Mouse (Mus musculus) macrophage (primary cell): Measurements from ENCODE around the gene Peak1. TPM values are rescaled to one million over a fixed set of nuclear protein-coding genes. Genes with fewer than 3 reads are reported as not detected.
"Not testable (repeated sequence)": the region's sequence is repeated elsewhere in the genome, so short reads cannot be mapped to it uniquely, and the experiment has no call there.

Experiments
- H3K27ac ChIP-seq: fragments of 350-480 bp; formaldehyde crosslinking; 2 replicates; pipeline ENCODE4 v1.9.0; 2021
- H3K36me3 ChIP-seq: fragments of 350-480 bp; formaldehyde crosslinking; 2 replicates; pipeline ENCODE4 v1.9.0; 2021; ENCODE audit errors: inconsistent target
- H3K4me3 ChIP-seq: fragments of 350-480 bp; formaldehyde crosslinking; 2 replicates; pipeline ENCODE4 v1.9.0; 2021; ENCODE audit errors: inconsistent target
- H3K79me2 ChIP-seq: fragments of 350-480 bp; formaldehyde crosslinking; 2 replicates; pipeline ENCODE4 v1.9.0; 2021; ENCODE audit errors: inconsistent target
- WGBS: methylation state at CpG from one replicate; pipeline ENCODE4 v1.1.7; 2026; ENCODE audit warnings: inconsistent platforms; ENCODE audit not compliant: missing documents; 5-methylcytosine and 5-hydroxymethylcytosine counted together
- polyA plus RNA-seq: library from polyadenylated mRNA; stranded (reverse); fragments of 250-400 nt; gene quantifications from 3 replicates; pipeline ENCODE4 v1.2.4, GENCODE M21; 2018; ENCODE audit warnings: inconsistent platforms

Peak1 gene
- polyA plus RNA-seq, 1 experiment from 2014 or later = 32.4 TPM

DNA sequence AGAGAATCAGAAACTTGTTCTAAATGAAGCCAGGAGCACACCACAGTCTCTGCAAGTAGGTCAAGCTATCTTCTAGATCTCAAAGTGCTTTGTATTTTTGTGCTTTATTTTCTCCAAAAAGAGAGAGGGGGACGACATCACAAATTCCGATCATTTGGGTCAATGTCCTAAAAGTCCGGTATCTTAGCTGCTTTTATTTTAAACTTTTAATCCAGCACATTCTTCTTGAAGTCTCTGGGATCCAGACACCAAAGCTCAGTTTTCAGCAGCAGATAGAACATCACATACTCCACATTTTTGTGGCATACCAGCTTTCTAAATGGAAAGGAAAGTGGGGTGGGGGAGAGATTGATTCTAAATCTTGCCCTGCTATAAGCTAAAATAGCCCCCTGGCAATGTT lies 183.3 kb downstream of the Peak1 start:
- WGBS = 95% methylated on average over 3 of the region's 3 CpGs
- 0 out of 2 replicates have a peak, but pooled peaks cover 5% of the 10 kb centered on the region for H3K36me3 ChIP-seq
- H3K27ac ChIP-seq = no peak overlapping the region
- H3K79me2 ChIP-seq = no peaks in the 10 kb centered on the region
- no peak overlapping the region for H3K4me3 ChIP-seq

DNA sequence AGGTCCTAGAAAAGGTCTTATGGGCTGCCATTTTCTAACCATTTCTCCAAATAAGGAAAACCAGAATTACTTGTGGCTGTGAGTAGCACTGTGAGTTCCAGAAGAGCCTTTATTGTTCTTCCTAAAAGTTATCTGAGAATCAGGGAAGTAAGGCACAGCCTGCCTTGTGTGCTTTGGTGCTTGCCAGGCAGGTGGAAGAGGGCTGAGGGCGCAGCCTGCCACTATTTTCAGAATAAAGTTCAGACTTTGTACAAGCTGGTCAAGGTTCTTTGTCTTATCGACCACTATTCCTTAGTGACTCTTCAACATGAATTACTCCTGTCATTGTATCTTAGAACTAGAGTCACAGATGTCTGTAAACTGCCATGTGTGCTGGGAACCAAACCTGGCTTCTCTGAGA lies 184.6 kb downstream of the Peak1 start:
- WGBS = 87% methylated on average over 2 of the region's 2 CpGs
- Histone ChIP-seq H3K36me3 (0 out of 2 replicates have a peak, but pooled peaks cover 5% of the 10 kb centered on the region), H3K27ac (no peak overlapping the region)

DNA sequence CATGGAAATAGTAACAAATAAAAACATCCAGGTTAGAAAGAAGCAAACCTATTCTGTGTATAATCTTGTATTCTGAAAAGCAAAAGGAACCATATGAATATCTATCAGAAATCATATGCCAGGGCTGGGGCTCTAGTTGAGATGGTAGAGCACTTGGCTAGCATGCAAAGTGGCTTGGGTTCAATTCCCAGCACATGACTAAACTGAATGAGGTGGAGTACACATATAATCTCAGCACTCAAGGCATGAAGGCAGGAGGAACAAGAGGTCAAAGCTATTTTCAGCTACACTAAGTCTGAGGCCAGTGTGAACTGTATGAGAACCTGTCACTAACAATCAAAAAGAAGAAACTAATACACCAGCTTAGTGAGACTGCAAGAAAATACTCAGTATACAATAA lies 187.0 kb downstream of the Peak1 start:
- Histone ChIP-seq H3K27ac (no peak overlapping the region), H3K4me3 (no peak overlapping the region), H3K79me2 (no peaks in the 10 kb centered on the region), H3K36me3 (peaks cover 18% of the 10 kb centered on the region; the same call in 1 of the 2 replicates)

More for the DNA sequence above, 184.6 kb downstream of the Peak1 start:
- H3K79me2 ChIP-seq = no peaks in the 10 kb centered on the region
- H3K4me3 ChIP-seq = no peak overlapping the region

DNA sequence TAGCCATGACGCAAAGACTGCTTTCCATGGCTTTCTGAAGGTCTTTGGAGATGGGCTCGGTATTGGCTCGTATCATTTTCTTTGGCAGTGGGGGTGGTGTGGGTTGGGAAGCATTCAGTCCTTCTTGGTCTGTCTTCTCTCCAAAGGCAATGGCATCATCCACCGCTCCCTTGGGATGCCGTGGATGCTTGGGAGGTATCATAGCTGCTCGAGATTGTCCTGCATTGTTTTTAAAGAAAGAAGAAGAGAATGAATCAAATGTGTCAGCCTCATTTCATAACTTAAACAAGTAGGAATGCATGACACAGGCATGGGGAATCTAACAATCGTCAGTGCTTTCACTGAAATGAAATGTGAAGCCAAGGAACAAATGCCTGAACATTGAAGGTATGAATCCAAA lies 190.2 kb downstream of the Peak1 start:
- peaks cover 19% of the 10 kb centered on the region; the same call in 1 of the 2 replicates for H3K36me3 ChIP-seq

DNA sequence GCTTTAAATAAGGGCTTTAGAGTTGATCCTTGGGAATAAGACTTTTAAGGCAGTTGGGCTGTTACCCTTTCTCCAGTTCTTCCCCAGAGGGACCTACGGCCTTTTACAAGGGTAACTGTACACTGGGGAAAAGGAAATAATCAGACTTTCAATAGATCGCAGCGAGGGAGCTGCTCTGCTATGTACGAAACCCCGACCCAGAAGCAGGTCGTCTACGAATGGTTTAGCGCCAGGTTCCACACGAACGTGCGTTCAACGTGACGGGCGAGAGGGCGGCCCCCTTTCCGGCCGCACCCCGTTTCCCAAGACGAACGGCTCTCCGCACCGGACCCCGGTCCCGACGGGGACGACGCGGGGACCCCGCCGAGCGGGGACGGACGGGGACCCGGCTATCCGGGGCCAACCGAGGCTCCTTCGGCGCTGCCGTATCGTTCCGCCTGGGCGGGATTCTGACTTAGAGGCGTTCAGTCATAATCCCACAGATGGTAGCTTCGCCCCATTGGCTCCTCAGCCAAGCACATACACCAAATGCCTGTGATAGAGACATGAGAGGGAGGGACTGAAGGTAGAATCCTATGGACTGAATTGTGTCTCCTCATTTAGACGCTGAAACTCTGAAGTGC lies 194.3 kb downstream of the Peak1 start:
- H3K27ac ChIP-seq, H3K79me2 ChIP-seq, H3K4me3 ChIP-seq: not testable (repeated sequence)
- WGBS = 89% methylated on average over 5 of the region's 45 CpGs
- H3K36me3 ChIP-seq = peaks cover 19% of the 10 kb centered on the region; the same call in 1 of the 2 replicates

More for the DNA sequence above, 190.2 kb downstream of the Peak1 start:
- 93% methylated on average over 7 of the region's 7 CpGs for WGBS
- H3K4me3 ChIP-seq = no peak overlapping the region
- H3K27ac ChIP-seq = no peak overlapping the region
- H3K79me2 ChIP-seq = no peaks in the 10 kb centered on the region

DNA sequence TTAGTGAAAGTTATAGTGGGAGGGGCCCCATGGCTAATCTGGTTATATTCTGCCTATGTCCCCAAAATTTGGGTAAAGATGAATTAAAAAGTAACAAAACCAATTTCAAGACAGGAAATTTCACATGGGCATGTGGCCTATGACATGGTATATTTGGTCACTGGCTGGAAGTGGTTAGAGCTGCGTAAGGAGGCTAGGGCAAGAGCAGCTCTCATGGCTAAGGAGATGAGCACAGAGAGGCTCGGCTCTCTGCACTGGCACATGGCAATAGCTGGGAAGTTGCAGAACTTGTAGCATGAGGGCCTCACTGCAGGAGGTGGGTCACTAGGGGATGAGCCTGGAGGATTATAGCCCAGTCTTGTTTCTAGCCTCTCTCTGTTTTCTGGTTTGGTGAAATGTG lies 199.0 kb downstream of the Peak1 start:
- Histone ChIP-seq H3K27ac (no peak overlapping the region), H3K79me2 (no peaks in the 10 kb centered on the region), H3K4me3 (no peak overlapping the region), H3K36me3 (no peaks in the 10 kb centered on the region)
- WGBS = 83% methylated on average over 2 of the region's 2 CpGs

DNA sequence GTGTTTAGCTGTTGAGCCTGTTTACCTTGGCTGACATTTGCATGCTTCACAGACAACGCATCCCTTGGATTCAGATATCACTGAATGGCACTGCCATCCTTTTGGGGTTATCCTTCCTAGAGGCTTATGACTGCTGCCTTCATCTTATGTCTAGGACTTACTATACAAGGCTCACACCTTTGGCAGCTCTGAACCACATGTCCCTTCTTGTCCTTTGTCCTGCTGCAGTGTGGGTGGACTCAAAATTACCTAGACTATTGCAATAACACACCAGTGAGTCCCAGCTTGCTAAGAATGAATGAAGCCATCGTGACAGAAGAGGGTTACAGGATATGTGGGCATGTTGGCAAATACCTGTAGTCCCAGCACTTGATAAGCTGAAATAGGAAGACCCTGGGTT lies 199.8 kb downstream of the Peak1 start:
- no peaks in the 10 kb centered on the region for H3K79me2 ChIP-seq
- no peak overlapping the region for H3K27ac ChIP-seq
- H3K4me3 ChIP-seq = no peak overlapping the region
- no peaks in the 10 kb centered on the region for H3K36me3 ChIP-seq
- WGBS = 93% methylated on average over 2 of the region's 2 CpGs

DNA sequence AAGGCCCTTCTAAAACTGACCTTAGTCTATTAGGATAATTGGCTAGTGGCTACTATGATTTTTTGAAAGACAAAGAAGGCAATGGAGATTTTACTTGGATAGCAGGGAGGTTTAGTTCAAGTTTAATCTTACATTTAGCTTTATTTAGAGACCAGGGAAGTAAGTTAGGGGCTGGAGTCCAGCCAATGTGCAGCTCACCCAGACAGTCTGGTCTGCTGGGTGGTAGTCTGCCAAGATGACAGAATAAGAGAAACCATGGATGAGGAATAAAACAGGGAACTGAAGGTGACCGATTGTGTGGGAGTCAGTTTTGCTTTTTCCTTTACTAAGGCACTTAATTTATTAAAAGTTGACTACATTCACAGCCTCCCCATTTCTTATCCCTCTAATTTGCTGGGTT lies 200.5 kb downstream of the Peak1 start:
- Histone ChIP-seq H3K36me3 (no peaks in the 10 kb centered on the region), H3K79me2 (no peaks in the 10 kb centered on the region), H3K4me3 (no peak overlapping the region), H3K27ac (no peak overlapping the region)
- 86% methylated on average over 1 of the region's 1 CpGs for WGBS

DNA sequence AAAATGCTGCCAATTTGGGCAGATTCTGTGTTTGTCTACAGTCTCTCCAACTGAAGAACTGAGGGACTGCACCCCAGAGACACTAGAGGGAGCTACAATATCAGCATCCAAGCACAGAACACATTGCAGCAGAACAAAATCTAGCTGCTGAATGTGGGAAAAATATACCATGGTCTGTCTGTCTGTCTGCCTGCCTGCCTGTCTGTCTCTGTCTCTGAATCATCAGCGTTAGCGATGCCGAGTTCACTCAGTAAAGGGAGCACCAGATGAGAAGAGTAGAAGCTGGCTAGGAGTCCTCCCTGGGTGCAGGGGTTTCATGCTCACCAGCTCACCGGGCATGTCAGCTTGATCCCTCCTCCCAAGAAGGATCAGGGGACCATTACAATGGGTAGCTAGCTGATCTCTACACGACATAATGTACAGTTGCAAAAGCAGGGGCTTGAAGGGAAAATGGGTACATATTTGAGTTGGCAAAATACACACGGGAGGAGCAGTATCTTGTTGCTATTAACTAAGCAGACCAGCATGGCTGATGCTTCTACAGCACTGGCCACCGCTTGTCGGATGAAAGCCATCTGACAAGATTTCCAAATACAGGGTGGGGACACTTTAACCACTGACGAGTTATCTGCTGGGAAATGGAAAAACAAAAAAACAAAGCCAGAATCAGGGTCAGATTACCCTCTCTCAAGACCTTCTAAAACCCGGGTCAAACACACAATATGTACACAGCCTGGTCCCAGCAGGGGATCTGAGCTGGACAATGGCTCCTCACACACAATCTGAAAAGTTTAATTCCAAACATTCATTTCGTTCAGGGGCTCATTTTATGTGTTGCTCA lies 204.2 kb downstream of the Peak1 start:
- H3K4me3 ChIP-seq = no peak overlapping the region
- 66% methylated on average over 11 of the region's 11 CpGs for WGBS
- peaks cover 8% of the 10 kb centered on the region; the same call in 1 of the 2 replicates for H3K79me2 ChIP-seq
- H3K36me3 ChIP-seq = no peaks in the 10 kb centered on the region
- no peak overlapping the region for H3K27ac ChIP-seq

DNA sequence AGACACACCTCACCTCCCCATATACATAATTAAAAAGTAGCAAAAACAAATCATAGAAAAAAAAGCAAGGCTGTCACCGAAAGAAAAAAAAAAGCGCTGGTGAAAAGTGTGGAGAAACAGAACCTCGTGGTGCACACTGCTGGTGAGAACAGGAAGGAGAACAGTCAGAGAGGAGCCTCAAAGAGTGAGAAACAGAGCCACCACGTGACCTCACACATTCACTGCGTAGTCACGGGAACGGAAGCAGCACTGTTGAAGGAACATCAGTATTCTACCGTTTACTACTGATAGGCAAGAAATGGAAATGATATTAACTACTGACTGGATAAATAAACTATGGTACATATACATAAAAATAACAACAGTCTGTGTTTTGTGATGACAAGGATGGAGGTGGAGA lies 209.1 kb downstream of the Peak1 start:
- no peak overlapping the region for H3K27ac ChIP-seq
- H3K4me3 ChIP-seq = no peak overlapping the region
- peaks cover 8% of the 10 kb centered on the region; the same call in 1 of the 2 replicates for H3K79me2 ChIP-seq
- H3K36me3 ChIP-seq = peaks cover 22% of the 10 kb centered on the region; the same call in 1 of the 2 replicates
- 76% methylated on average over 8 of the region's 8 CpGs for WGBS

DNA sequence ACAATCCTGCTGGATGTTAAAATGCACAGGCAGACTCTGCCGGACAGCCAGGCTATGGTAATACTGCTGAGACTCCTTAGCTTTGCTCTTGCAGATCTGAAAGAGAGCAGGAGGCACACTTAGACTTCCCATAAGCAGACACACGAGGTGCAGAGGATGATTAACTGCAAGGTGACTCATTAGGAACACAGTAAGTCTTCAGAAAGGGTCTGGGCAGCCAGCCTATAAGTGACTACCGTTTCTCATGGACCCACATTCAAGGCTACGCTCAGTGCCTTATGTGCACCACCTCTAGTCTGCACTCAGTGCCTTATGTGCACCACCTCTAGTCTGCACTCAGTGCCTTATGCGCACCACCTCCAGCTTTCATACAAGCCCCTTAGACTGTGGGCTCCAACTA lies 210.4 kb downstream of the Peak1 start:
- 50% methylated on average over 5 of the region's 5 CpGs for WGBS
- Histone ChIP-seq H3K79me2 (peaks cover 8% of the 10 kb centered on the region; the same call in 1 of the 2 replicates), H3K4me3 (no peak overlapping the region)

DNA sequence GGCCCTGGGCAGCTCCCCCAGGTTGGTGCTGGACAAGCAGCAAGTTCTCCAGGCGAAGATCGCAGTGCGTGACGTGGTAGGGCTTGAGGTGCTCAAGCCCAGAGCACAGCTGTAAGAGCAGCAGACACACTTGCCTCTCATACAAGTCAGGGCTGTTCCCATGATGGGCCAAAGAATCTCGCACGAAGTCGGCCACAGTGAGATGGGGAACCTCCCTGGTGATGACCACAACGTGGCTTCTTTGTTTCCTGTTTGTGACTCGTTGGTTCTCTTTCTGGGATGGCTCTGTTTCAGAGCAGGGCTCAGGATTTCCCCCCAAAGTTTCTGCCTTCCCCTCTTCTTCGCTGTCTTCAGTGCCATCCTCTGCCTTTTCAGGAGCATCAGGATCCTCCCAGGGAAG lies 210.8 kb downstream of the Peak1 start:
- H3K36me3 ChIP-seq = peaks cover 22% of the 10 kb centered on the region; the same call in 1 of the 2 replicates
- peaks cover 8% of the 10 kb centered on the region; the same call in 1 of the 2 replicates for H3K79me2 ChIP-seq
- peak overlapping the region; percentile 80 for H3K27ac ChIP-seq
- WGBS = 18% methylated on average over 10 of the region's 10 CpGs
- H3K4me3 ChIP-seq = no peak overlapping the region

More for the DNA sequence above, 210.4 kb downstream of the Peak1 start:
- peaks cover 22% of the 10 kb centered on the region; the same call in 1 of the 2 replicates for H3K36me3 ChIP-seq
- H3K27ac ChIP-seq = peak overlapping the region; percentile 80

DNA sequence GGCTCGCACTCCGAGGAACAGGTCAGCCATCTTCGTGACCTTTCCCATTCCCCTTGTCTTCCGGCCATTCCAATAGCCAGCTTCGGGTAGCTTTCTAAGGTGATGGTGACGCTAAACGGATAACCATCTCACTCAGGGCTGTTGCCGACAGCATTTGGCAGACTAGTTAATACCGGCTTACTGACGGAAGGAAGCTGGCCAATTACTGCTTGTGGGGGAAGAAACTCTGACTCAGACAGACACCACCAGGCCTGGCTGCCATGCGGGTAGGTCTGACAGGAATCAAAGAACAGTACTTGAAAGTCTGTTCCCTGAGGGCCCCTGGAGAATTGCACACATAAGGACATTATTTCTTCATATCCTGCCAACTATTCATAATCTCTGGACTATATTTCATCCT lies 212.5 kb downstream of the Peak1 start:
- Histone ChIP-seq H3K4me3 (no peak overlapping the region), H3K36me3 (peaks cover 22% of the 10 kb centered on the region; the same call in 1 of the 2 replicates), H3K27ac (no peak overlapping the region), H3K79me2 (peaks cover 8% of the 10 kb centered on the region; the same call in 1 of the 2 replicates)
- 89% methylated on average over 11 of the region's 11 CpGs for WGBS

DNA sequence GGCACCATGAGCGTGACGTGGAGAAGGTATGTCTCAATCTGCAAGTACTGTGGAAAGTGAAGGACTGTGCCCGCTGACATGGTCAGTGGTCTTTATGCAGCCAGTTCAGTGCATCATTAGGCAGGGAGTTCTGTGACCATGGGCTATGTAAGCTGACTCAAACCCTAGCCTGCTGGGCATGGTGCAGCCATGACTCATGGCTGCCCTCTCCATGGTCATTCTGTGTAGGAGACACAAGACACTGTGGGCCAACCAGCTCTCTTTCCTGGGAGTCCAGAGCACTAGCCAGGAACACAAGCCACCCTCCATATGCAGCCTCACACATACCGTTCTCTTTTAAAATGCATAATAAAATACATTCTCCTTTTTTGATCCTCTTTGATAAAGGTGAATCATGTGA lies 213.6 kb downstream of the Peak1 start:
- 94% methylated on average over 4 of the region's 4 CpGs for WGBS
- no peak overlapping the region for H3K4me3 ChIP-seq
- H3K79me2 ChIP-seq = peaks cover 2% of the 10 kb centered on the region; the same call in 1 of the 2 replicates
- no peak overlapping the region for H3K27ac ChIP-seq
- H3K36me3 ChIP-seq = peaks cover 22% of the 10 kb centered on the region; the same call in 1 of the 2 replicates
